In genomic region chr5:117271945-117272344, GRCm38 (mm10) we compare ENCODE assay signal across 18 mouse cellular contexts. TPM values are rescaled to one million over a fixed set of nuclear protein-coding genes. Genes with fewer than 3 reads are reported as not detected.
DNase-seq lines count a peak whose midpoint lies in the region; ATAC-seq and TF ChIP-seq lines count a peak whose summit lies in the region.
"Had no signal": no experiment of that assay in that cellular context is flagged by ENCODE, and none has a peak within 500 bp of the region (broad histone marks: within the 10 kb centered on the region; RNA-seq: fewer than 3 reads in every experiment).

No protein-coding gene starts in this region.

- peak overlapping the region; percentile 72 for H3K27ac ChIP-seq in left cerebral cortex, adult 2 months
- H3K27ac ChIP-seq: midbrain, embryonic 10.5 days had no signal

- peak; percentile 48 to 62 for DNase-seq in cerebellum, postnatal 25 days
- DNase-seq in cerebellum, postnatal 4 days (ENCODE audit: low spot score in 2 of 2) = no peak
- peak; percentile 46 to 55 for DNase-seq in frontal cortex, postnatal 25 days (ENCODE audit: low spot score in 2 of 2)
- DNase-seq in left cerebral cortex, adult 2 months (ENCODE audit: extremely low spot score in 1 of 2, low spot score in 2 of 2) = peak; percentile 34 to 70
- DNase-seq in right cerebral cortex, postnatal 25 days = peak; percentile 75
- no peak for DNase-seq in T-cell, adult 2 months (ENCODE audit: low spot score)
- DNase-seq in kidney, adult 8-10 months = no peak
- DNase-seq: adrenal gland, adult 2 months; embryo, embryonic 11 days; gastrocnemius, postnatal 25 days; heart, postnatal 36 days; kidney, adult 9 months; kidney, postnatal 4 days; liver, postnatal 0 days; thymus, adult 18-20 months had no signal

- TF ChIP-seq CTCF in left cerebral cortex, adult 2 months (IDR thresholded peaks at IDR 0.05) = no peak

- H3K4me3 ChIP-seq in left cerebral cortex, adult 2 months = no peak overlapping the region
- H3K4me3 ChIP-seq: midbrain, embryonic 10.5 days had no signal

- intact Hi-C loops in left cerebral cortex, adult 2 months (cut with DNase I) = no loop called here

- no peak for ATAC-seq in megakaryocyte-erythroid progenitor cell, adult 5-6 weeks (replicated peaks; ENCODE audit: low FRiP score, low TSS enrichment, poor library complexity, severe bottlenecking)
- ATAC-seq: forebrain, embryonic 14.5 days; liver, postnatal 0 days had no signal

RNA-seq across cellular contexts. Expression of gene Pebp1, which starts 15.5 kb away (rescaled TPM):
- 100 to 1,000 TPM; 647 to 672 TPM for total RNA-seq in left cerebral cortex, adult 2 months (2021)
- 394 and 495 TPM in 2 replicates for total RNA-seq in megakaryocyte-erythroid progenitor cell, adult 5-6 weeks (2014; fragmentation: Nextera tagmentation)
- 135 and 142 TPM in 2 replicates for total RNA-seq in megakaryocyte-erythroid progenitor cell, adult 5-6 weeks (2017)

RNA-seq across cellular contexts. Expression of gene Vsig10, which starts 46.9 kb away (rescaled TPM):
- 1 to 10 TPM; 1.7 to 2.1 TPM for total RNA-seq in left cerebral cortex, adult 2 months (2021)
- total RNA-seq in megakaryocyte-erythroid progenitor cell, adult 5-6 weeks (2014; fragmentation: Nextera tagmentation) = 1.6 and 2.5 TPM in 2 replicates
- total RNA-seq in megakaryocyte-erythroid progenitor cell, adult 5-6 weeks (2017) = 1.4 and 2.2 TPM in 2 replicates

Comparison
In these comparisons a context has a peak if more than half of its experiments do, and no peak if none do; other contexts are left out.
1. DNase-seq: peak in cerebellum, postnatal 25 days (2 of 2), frontal cortex, postnatal 25 days (2 of 2), left cerebral cortex, adult 2 months (2 of 2) and right cerebral cortex, postnatal 25 days (single experiment); none in cerebellum, postnatal 4 days (0 of 2), T-cell, adult 2 months (single experiment) and kidney, adult 8-10 months (0 of 2).